Mouse (Mus musculus) spleen, postnatal 4 days (tissue): Measurements from ENCODE around the gene Bmp7.

Source experiments
- DNase-seq, 2 experiments: peaks; one replicate each; pipeline ENCODE4 v3.0.0; 2022; ENCODE audit warnings: low spot score in 2 of 2

The Bmp7 gene

GRCm38 (mm10) chr2:172911157-172911556 lies 29.0 kb downstream of the Bmp7 start:
- no peak for DNase-seq

GRCm38 (mm10) chr2:172909463-172909862 lies 30.7 kb downstream of the Bmp7 start:
- no peak for DNase-seq

- no peak for DNase-seq
Observed at GRCm38 (mm10) chr2:172906146-172906545, 34.0 kb downstream of the Bmp7 start.

GRCm38 (mm10) chr2:172905057-172905456 lies 35.1 kb downstream of the Bmp7 start:
- no peak for DNase-seq

GRCm38 (mm10) chr2:172904614-172905013 lies 35.5 kb downstream of the Bmp7 start:
- DNase-seq: no peak

- no peak for DNase-seq
Observed at GRCm38 (mm10) chr2:172903523-172903922, 36.6 kb downstream of the Bmp7 start.

GRCm38 (mm10) chr2:172900954-172901701 lies 39.0 kb downstream of the Bmp7 start:
- no peak for DNase-seq

- no peak for DNase-seq
Observed at GRCm38 (mm10) chr2:172889756-172890443, 50.2 kb downstream of the Bmp7 start.

- no peak for DNase-seq
Observed at GRCm38 (mm10) chr2:172889222-172889621, 50.9 kb downstream of the Bmp7 start.

GRCm38 (mm10) chr2:172888147-172888546 lies 52.0 kb downstream of the Bmp7 start:
- no peak for DNase-seq

- no peak for DNase-seq
Observed at GRCm38 (mm10) chr2:172885861-172886260, 54.3 kb downstream of the Bmp7 start.

GRCm38 (mm10) chr2:172884584-172884983 lies 55.5 kb downstream of the Bmp7 start:
- DNase-seq: no peak

GRCm38 (mm10) chr2:172875201-172875600 lies 64.9 kb downstream of the Bmp7 start:
- no peak for DNase-seq

- no peak for DNase-seq
Observed at GRCm38 (mm10) chr2:172866356-172866755, 73.8 kb downstream of the Bmp7 start.

- DNase-seq: no peak
Observed at GRCm38 (mm10) chr2:172865165-172865564, 75.0 kb downstream of the Bmp7 start.

- no peak for DNase-seq
Observed at GRCm38 (mm10) chr2:172864566-172864965, 75.6 kb downstream of the Bmp7 start.

GRCm38 (mm10) chr2:172863469-172863856 lies 76.7 kb downstream of the Bmp7 start:
- DNase-seq: no peak

GRCm38 (mm10) chr2:172862850-172863468 lies 77.2 kb downstream of the Bmp7 start:
- DNase-seq: no peak

GRCm38 (mm10) chr2:172862424-172862823 lies 77.7 kb downstream of the Bmp7 start:
- no peak for DNase-seq

- no peak for DNase-seq
Observed at GRCm38 (mm10) chr2:172861590-172861989, 78.5 kb downstream of the Bmp7 start.

GRCm38 (mm10) chr2:172860593-172860992 lies 79.5 kb downstream of the Bmp7 start:
- no peak for DNase-seq

- no peak for DNase-seq
Observed at GRCm38 (mm10) chr2:172860104-172860503, 80.0 kb downstream of the Bmp7 start.

- DNase-seq: no peak
Observed at GRCm38 (mm10) chr2:172857048-172857447, 83.1 kb downstream of the Bmp7 start.
